Mouse (Mus musculus) ES-E14 (cell line): ENCODE results near the gene Cidec.

Experiments used
- CHD2 ChIP-seq: IDR thresholded peaks from 2 replicates; pipeline ENCODE4 v1.6.1; 2014; ENCODE audit warnings: mild to moderate bottlenecking, low read depth, low read length, inconsistent platforms
- HCFC1 ChIP-seq: IDR thresholded peaks from 2 replicates; pipeline ENCODE4 v1.6.1; 2012; ENCODE audit warnings: low read length, inconsistent platforms, borderline replicate concordance; ENCODE audit not compliant: insufficient read depth
- MAFK ChIP-seq: IDR thresholded peaks from 2 replicates; pipeline ENCODE4 v1.6.1; 2014; ENCODE audit warnings: mild to moderate bottlenecking, low read depth, low read length, inconsistent platforms; ENCODE audit not compliant: insufficient read depth
- ZC3H11A ChIP-seq: IDR thresholded peaks from 2 replicates; pipeline ENCODE4 v1.6.1; 2012; ENCODE audit warnings: low read depth, mild to moderate bottlenecking, inconsistent platforms, low read length, borderline replicate concordance
- ZNF384 ChIP-seq: IDR thresholded peaks from 2 replicates; pipeline ENCODE4 v1.6.1; 2012; ENCODE audit warnings: low read depth, low read length, inconsistent platforms

DNA sequence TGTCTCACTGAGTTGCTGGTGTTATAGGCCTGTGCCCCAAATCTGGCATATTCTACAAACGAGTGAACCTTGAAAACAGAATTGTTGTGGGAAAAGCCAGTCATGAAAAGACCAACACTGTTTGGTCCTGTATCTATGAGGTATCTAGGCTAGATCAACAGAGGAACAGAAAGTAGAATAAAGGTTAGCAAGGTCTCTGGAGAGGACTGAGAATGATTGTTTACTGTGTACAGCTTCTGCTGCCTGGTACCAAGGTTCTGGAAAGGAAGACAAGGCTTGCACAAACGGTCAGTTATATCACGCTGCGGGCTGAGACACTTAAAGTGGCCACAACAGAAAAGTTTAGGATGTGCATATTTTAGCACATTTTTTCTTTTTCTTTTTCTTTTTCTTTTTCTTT lies 8.9 kb downstream of the Cidec start:
- TF ChIP-seq CHD2 (no peak), ZC3H11A (no peak), MAFK (no peak), ZNF384 (no peak), HCFC1 (no peak)
